Mouse (Mus musculus): Measurements from ENCODE around the gene Coq8a. TPM values are rescaled to one million over a fixed set of nuclear protein-coding genes. Genes with fewer than 3 reads are reported as not detected.
A peak's percentile ranks its signal among the peaks of the same experiment; 100 is the strongest.

Gene Coq8a
- polyA plus RNA-seq, 1 experiment from 2014 or later: 10.4 TPM

DNA sequence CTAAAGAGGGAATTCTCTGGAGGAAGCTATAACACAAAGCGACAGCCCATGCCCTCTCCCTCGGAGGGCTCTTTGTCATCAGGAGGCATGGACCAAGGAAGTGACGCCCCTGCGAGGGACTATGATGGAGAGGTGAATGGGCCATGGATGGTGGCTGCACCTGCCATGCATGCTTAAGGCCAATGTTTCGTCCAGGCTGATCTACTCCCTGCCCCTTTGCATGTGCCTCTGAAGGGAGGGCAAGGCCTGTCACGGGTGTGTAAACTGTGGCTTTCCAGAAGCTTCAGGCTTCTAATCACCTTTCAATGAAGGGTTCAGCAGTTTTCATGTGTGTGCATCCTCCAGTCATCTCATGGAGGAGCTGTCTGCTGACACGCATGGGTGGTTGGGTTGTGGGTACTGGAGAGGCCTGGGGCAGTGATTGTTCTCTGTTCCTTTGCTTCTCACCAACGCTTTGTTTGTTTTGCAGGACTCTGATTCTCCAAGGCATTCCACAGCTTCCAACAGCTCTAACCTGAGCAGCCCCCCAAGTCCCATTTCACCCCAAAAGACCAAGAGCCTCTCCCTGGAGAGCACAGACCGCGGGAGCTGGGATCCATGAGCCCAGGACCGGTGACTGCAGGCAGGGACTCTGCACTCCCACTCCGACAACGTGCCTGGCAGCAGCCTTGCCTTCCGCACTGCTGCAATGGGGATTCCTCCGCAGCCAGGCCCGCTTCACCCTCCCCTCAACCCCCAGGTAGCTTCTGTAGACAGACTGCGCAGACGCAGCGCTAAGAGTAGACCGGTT lies 37.6 kb downstream of the Coq8a start:
- peak; percentile 68; the same call in 1 of the 2 replicates for ATAC-seq (ENCODE audit: low FRiP score, low TSS enrichment)
- Histone ChIP-seq H3K4me1 (ENCODE audit: control insufficient read depth, insufficient read depth, low read length) (no peaks in the 10 kb centered on the region), H3K4me2 (replicated peaks; ENCODE audit: low read depth, low read length) (no peak overlapping the region), H3K9ac (ENCODE audit: low read depth, low read length) (no peak overlapping the region), H3K27ac (ENCODE audit: low read depth, low read length) (no peak overlapping the region), H3K27me3 (ENCODE audit: control insufficient read depth, insufficient read depth, low read length) (no peaks in the 10 kb centered on the region), H3K36me3 (ENCODE audit: control insufficient read depth, insufficient read depth, low read length) (peaks cover 13% of the 10 kb centered on the region; the same call in 1 of the 2 replicates), H3K9me3 (ENCODE audit: control insufficient read depth, low read length) (no peaks in the 10 kb centered on the region), H3K4me3 (ENCODE audit: low read length) (no peak overlapping the region)
- WGBS: 79% methylated on average over 20 of the region's 20 CpGs

- Histone ChIP-seq H3K4me3 (ENCODE audit: low read length) (no peak overlapping the region), H3K9ac (ENCODE audit: low read depth, low read length) (no peak overlapping the region), H3K36me3 (ENCODE audit: control insufficient read depth, insufficient read depth, low read length) (peaks cover 13% of the 10 kb centered on the region; the same call in 1 of the 2 replicates), H3K27me3 (ENCODE audit: control insufficient read depth, insufficient read depth, low read length) (no peaks in the 10 kb centered on the region), H3K27ac (ENCODE audit: low read depth, low read length) (no peak overlapping the region), H3K4me2 (replicated peaks; ENCODE audit: low read depth, low read length) (no peak overlapping the region), H3K9me3 (ENCODE audit: control insufficient read depth, low read length) (no peaks in the 10 kb centered on the region), H3K4me1 (ENCODE audit: control insufficient read depth, insufficient read depth, low read length) (no peaks in the 10 kb centered on the region)
- 84% methylated on average over 3 of the region's 3 CpGs for WGBS
- no peak for ATAC-seq (ENCODE audit: low FRiP score, low TSS enrichment)
Measured at GRCm38 (mm10) chr1:180161160-180161559, 38.2 kb downstream of the Coq8a start.

DNA sequence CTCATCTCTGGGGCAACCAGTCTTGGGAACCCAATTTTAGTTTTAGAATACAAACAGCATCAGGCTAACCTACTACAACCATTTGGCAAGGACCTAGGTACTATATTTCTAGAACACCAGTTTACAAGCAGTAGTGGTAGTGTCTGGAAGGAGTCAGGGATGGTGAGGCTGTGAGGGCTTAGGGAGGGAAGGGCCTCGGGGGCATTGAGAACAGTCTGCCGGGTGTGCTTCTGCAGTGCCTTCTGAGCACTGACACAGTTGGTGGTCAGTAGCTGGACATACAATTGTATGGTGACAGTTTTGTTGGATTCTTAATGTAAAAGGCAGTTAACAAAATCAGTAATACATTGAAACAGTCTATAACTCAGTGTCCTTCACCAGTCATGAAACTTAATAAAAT lies 38.9 kb downstream of the Coq8a start:
- no peaks in the 10 kb centered on the region for H3K4me1 ChIP-seq (ENCODE audit: control insufficient read depth, insufficient read depth, low read length)
- H3K27me3 ChIP-seq (ENCODE audit: control insufficient read depth, insufficient read depth, low read length): no peaks in the 10 kb centered on the region
- 80% methylated on average over 2 of the region's 2 CpGs for WGBS
- H3K9me3 ChIP-seq (ENCODE audit: control insufficient read depth, low read length): no peaks in the 10 kb centered on the region
- peaks cover 13% of the 10 kb centered on the region; the same call in 1 of the 2 replicates for H3K36me3 ChIP-seq (ENCODE audit: control insufficient read depth, insufficient read depth, low read length)
- no peak for ATAC-seq (ENCODE audit: low FRiP score, low TSS enrichment)
- no peak overlapping the region for H3K4me3 ChIP-seq (ENCODE audit: low read length)
- no peak overlapping the region for H3K9ac ChIP-seq (ENCODE audit: low read depth, low read length)
- no peak overlapping the region for H3K27ac ChIP-seq (ENCODE audit: low read depth, low read length)
- H3K4me2 ChIP-seq (replicated peaks; ENCODE audit: low read depth, low read length): no peak overlapping the region

DNA sequence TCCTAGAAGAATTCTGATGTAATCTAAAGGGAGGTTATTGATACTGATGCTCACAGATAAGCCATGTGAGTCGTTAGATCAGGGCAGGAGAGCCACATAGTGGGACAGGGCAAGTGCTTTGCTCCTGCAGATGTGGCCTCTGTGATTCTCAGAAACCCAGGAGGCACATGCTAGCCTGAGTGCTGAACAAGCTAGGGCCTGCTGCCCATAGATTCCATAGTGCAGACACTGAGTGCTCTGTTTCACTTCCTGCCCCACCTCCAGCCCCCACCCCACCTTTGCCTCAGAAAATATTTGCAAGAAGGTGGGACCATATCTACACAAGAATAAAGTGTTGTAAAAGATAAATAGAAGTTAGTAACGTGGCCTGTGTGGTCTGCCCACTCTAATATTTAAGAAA lies 40.8 kb downstream of the Coq8a start:
- no peak overlapping the region for H3K9ac ChIP-seq (ENCODE audit: low read depth, low read length)
- H3K4me1 ChIP-seq (ENCODE audit: control insufficient read depth, insufficient read depth, low read length): no peaks in the 10 kb centered on the region
- no peaks in the 10 kb centered on the region for H3K9me3 ChIP-seq (ENCODE audit: control insufficient read depth, low read length)
- H3K4me3 ChIP-seq (ENCODE audit: low read length): no peak overlapping the region
- ATAC-seq (ENCODE audit: low FRiP score, low TSS enrichment): no peak
- 69% methylated on average over 2 of the region's 2 CpGs for WGBS
- no peak overlapping the region for H3K4me2 ChIP-seq (replicated peaks; ENCODE audit: low read depth, low read length)
- no peak overlapping the region for H3K27ac ChIP-seq (ENCODE audit: low read depth, low read length)
- H3K36me3 ChIP-seq (ENCODE audit: control insufficient read depth, insufficient read depth, low read length): peaks cover 15% of the 10 kb centered on the region; the same call in 1 of the 2 replicates
- H3K27me3 ChIP-seq (ENCODE audit: control insufficient read depth, insufficient read depth, low read length): no peaks in the 10 kb centered on the region

GRCm38 (mm10) chr1:180151191-180151590 lies 48.2 kb downstream of the Coq8a start:
- Histone ChIP-seq H3K27me3 (ENCODE audit: control insufficient read depth, insufficient read depth, low read length) (no peaks in the 10 kb centered on the region), H3K4me3 (ENCODE audit: low read length) (no peak overlapping the region), H3K4me1 (ENCODE audit: control insufficient read depth, insufficient read depth, low read length) (no peaks in the 10 kb centered on the region), H3K9ac (ENCODE audit: low read depth, low read length) (no peak overlapping the region), H3K27ac (ENCODE audit: low read depth, low read length) (no peak overlapping the region), H3K9me3 (ENCODE audit: control insufficient read depth, low read length) (no peaks in the 10 kb centered on the region), H3K36me3 (ENCODE audit: control insufficient read depth, insufficient read depth, low read length) (peaks cover 40% of the 10 kb centered on the region), H3K4me2 (replicated peaks; ENCODE audit: low read depth, low read length) (no peak overlapping the region)
- no peak for ATAC-seq (ENCODE audit: low FRiP score, low TSS enrichment)
- 81% methylated on average over 8 of the region's 8 CpGs for WGBS

DNA sequence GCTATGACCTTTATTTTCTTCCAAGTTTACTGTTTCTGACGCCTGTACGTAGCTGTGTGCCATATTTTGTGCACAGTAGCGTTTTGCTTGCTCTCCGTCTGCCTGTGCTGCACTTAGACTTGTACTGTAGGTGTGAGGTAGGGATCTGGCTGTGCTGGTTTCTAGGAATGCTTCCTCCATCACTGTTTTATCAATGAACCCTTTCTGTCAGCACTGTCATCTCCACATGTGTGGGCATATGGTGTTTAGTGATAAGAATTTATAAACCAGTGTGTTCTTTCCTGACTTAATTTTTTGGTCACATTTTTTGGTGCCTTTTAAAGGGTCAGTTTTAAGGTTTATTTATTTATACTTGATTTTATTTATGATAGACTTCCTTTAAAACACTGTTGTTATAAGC lies 50.8 kb downstream of the Coq8a start:
- H3K36me3 ChIP-seq (ENCODE audit: control insufficient read depth, insufficient read depth, low read length): peaks cover 46% of the 10 kb centered on the region
- no peak overlapping the region for H3K27ac ChIP-seq (ENCODE audit: low read depth, low read length)
- H3K4me3 ChIP-seq (ENCODE audit: low read length): no peak overlapping the region
- no peaks in the 10 kb centered on the region for H3K27me3 ChIP-seq (ENCODE audit: control insufficient read depth, insufficient read depth, low read length)
- H3K9ac ChIP-seq (ENCODE audit: low read depth, low read length): no peak overlapping the region
- 91% methylated on average over 4 of the region's 4 CpGs for whole genome bisulfite sequencing
- H3K9me3 ChIP-seq (ENCODE audit: control insufficient read depth, low read length): no peaks in the 10 kb centered on the region
- ATAC-seq (ENCODE audit: low FRiP score, low TSS enrichment): no peak
- H3K4me1 ChIP-seq (ENCODE audit: control insufficient read depth, insufficient read depth, low read length): no peaks in the 10 kb centered on the region
- H3K4me2 ChIP-seq (replicated peaks; ENCODE audit: low read depth, low read length): no peak overlapping the region

DNA sequence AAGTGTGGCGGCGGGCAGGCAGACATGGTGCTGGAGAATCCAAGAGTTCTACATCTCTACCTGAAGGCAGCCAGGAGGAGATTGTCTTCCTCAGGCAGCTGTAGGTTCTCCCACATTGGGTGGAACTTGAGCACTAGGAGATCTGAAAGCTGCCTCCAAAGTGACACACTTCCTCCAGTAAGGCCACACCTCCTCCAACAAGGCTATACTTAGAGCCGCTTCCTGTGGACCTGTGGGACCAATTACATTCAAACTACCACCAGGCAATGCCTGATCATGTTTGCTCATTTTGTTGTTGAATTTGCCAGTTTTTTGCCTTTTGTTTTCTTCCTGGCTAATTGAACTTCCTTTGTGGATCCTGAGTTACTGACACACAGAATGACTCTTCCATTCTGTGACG lies 51.4 kb downstream of the Coq8a start:
- Histone ChIP-seq H3K4me3 (ENCODE audit: low read length) (no peak overlapping the region), H3K27ac (ENCODE audit: low read depth, low read length) (no peak overlapping the region), H3K9ac (ENCODE audit: low read depth, low read length) (no peak overlapping the region), H3K4me1 (ENCODE audit: control insufficient read depth, insufficient read depth, low read length) (no peaks in the 10 kb centered on the region), H3K9me3 (ENCODE audit: control insufficient read depth, low read length) (no peaks in the 10 kb centered on the region), H3K4me2 (replicated peaks; ENCODE audit: low read depth, low read length) (no peak overlapping the region), H3K27me3 (ENCODE audit: control insufficient read depth, insufficient read depth, low read length) (no peaks in the 10 kb centered on the region), H3K36me3 (ENCODE audit: control insufficient read depth, insufficient read depth, low read length) (peaks cover 48% of the 10 kb centered on the region)
- 83% methylated on average over 4 of the region's 4 CpGs for WGBS
- no peak for ATAC-seq (ENCODE audit: low FRiP score, low TSS enrichment)

DNA sequence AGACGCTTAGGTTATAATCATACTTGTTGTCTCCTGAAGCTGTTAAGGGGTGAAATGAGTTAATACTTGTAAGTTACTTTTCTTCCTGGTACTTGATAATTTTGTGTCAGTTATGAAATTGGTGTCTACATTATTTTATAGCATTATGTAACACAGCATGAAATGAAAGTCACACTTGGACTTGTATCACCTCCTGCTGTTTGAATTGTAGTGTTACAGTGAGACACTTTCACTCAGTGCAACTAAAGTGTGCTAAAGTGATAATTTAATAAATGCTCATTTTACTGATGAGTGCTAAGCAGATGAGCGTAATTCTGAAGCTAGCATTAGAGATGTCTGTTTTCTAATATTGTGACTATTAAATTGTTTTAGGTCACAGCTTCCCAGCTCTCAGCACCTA lies 58.4 kb downstream of the Coq8a start:
- Histone ChIP-seq H3K4me3 (ENCODE audit: low read length) (no peak overlapping the region), H3K27me3 (ENCODE audit: control insufficient read depth, insufficient read depth, low read length) (no peaks in the 10 kb centered on the region), H3K36me3 (ENCODE audit: control insufficient read depth, insufficient read depth, low read length) (peaks cover 43% of the 10 kb centered on the region), H3K4me1 (ENCODE audit: control insufficient read depth, insufficient read depth, low read length) (no peaks in the 10 kb centered on the region), H3K9me3 (ENCODE audit: control insufficient read depth, low read length) (no peaks in the 10 kb centered on the region), H3K27ac (ENCODE audit: low read depth, low read length) (no peak overlapping the region), H3K9ac (ENCODE audit: low read depth, low read length) (no peak overlapping the region), H3K4me2 (replicated peaks; ENCODE audit: low read depth, low read length) (no peak overlapping the region)
- WGBS: 98% methylated on average over 2 of the region's 2 CpGs
- no peak for ATAC-seq (ENCODE audit: low FRiP score, low TSS enrichment)

- no peaks in the 10 kb centered on the region for H3K9me3 ChIP-seq (ENCODE audit: control insufficient read depth, low read length)
- 81% methylated on average over 4 of the region's 4 CpGs for WGBS
- no peak overlapping the region for H3K4me2 ChIP-seq (replicated peaks; ENCODE audit: low read depth, low read length)
- ATAC-seq (ENCODE audit: low FRiP score, low TSS enrichment): no peak
- no peak overlapping the region for H3K27ac ChIP-seq (ENCODE audit: low read depth, low read length)
- H3K9ac ChIP-seq (ENCODE audit: low read depth, low read length): no peak overlapping the region
- no peak overlapping the region for H3K4me3 ChIP-seq (ENCODE audit: low read length)
- no peaks in the 10 kb centered on the region for H3K4me1 ChIP-seq (ENCODE audit: control insufficient read depth, insufficient read depth, low read length)
- H3K36me3 ChIP-seq (ENCODE audit: control insufficient read depth, insufficient read depth, low read length): peaks cover 36% of the 10 kb centered on the region
- no peaks in the 10 kb centered on the region for H3K27me3 ChIP-seq (ENCODE audit: control insufficient read depth, insufficient read depth, low read length)
Measured at GRCm38 (mm10) chr1:180139158-180139557, 60.2 kb downstream of the Coq8a start.

Data from kidney, embryonic 14.5 days (tissue).